Mouse (Mus musculus) forelimb bud, embryonic 11.5 days (tissue): ENCODE measurements around the gene Padi6.

ENCODE experiments used
- DNase-seq: peaks from one replicate; pipeline ENCODE4 v3.0.0-alpha.2; 2012; ENCODE audit warnings: low read depth, low spot score

The Padi6 gene

GRCm38 (mm10) chr4:140750328-140750727, 7.9 kb upstream of the Padi6 start:
- peak; percentile 27 for DNase-seq

- DNase-seq: no peak
These were observed 5.5 kb upstream of the Padi6 start for GRCm38 (mm10) chr4:140747978-140748377.

- DNase-seq: peak; percentile 49
These were observed 2.2 kb upstream of the Padi6 start for GRCm38 (mm10) chr4:140744654-140745053.

- no peak for DNase-seq
These were observed 643 bp upstream of the Padi6 start for GRCm38 (mm10) chr4:140743086-140743485.

GRCm38 (mm10) chr4:140741401-140741800, 1.0 kb downstream of the Padi6 start:
- no peak for DNase-seq

- DNase-seq: no peak
These were observed 1.8 kb downstream of the Padi6 start for GRCm38 (mm10) chr4:140740655-140741054.

GRCm38 (mm10) chr4:140732871-140733270, 9.6 kb downstream of the Padi6 start:
- DNase-seq: no peak

GRCm38 (mm10) chr4:140731654-140732053, 10.8 kb downstream of the Padi6 start:
- no peak for DNase-seq

GRCm38 (mm10) chr4:140726907-140727306, 15.5 kb downstream of the Padi6 start:
- no peak for DNase-seq

GRCm38 (mm10) chr4:140724739-140725138, 17.7 kb downstream of the Padi6 start:
- DNase-seq: no peak

GRCm38 (mm10) chr4:140723801-140724200, 18.6 kb downstream of the Padi6 start:
- DNase-seq: peak; percentile 61

GRCm38 (mm10) chr4:140723192-140723591, 19.3 kb downstream of the Padi6 start:
- DNase-seq: no peak

- no peak for DNase-seq
These were observed 19.7 kb downstream of the Padi6 start for GRCm38 (mm10) chr4:140722710-140723109.

- DNase-seq: no peak
These were observed 20.4 kb downstream of the Padi6 start for GRCm38 (mm10) chr4:140721968-140722490.

GRCm38 (mm10) chr4:140720091-140720490, 22.4 kb downstream of the Padi6 start:
- no peak for DNase-seq

GRCm38 (mm10) chr4:140718436-140718835, 24.0 kb downstream of the Padi6 start:
- no peak for DNase-seq

GRCm38 (mm10) chr4:140716994-140717393, 25.4 kb downstream of the Padi6 start:
- no peak for DNase-seq

- DNase-seq: no peak
These were observed 27.9 kb downstream of the Padi6 start for GRCm38 (mm10) chr4:140714586-140714985.

- peak; percentile 85 for DNase-seq
These were observed 28.7 kb downstream of the Padi6 start for GRCm38 (mm10) chr4:140713480-140714365.

GRCm38 (mm10) chr4:140711360-140711759, 31.1 kb downstream of the Padi6 start:
- DNase-seq: no peak

GRCm38 (mm10) chr4:140710781-140711180, 31.7 kb downstream of the Padi6 start:
- DNase-seq: no peak

GRCm38 (mm10) chr4:140709617-140710016, 32.8 kb downstream of the Padi6 start:
- no peak for DNase-seq

GRCm38 (mm10) chr4:140709111-140709510, 33.3 kb downstream of the Padi6 start:
- no peak for DNase-seq
